Mouse (Mus musculus) myocyte (in vitro differentiated cells): ENCODE measurements around the gene Apol9b. TPM values are rescaled to one million over a fixed set of nuclear protein-coding genes. Genes with fewer than 3 reads are reported as not detected.

Experiments used
- H3K27me3 ChIP-seq: one replicate; pipeline ENCODE4 v1.6.1; 2011; ENCODE audit not compliant: control insufficient read depth, insufficient read depth, insufficient read length
- H3K36me3 ChIP-seq: one replicate; pipeline ENCODE4 v1.6.1; 2011; ENCODE audit not compliant: control insufficient read depth, insufficient read depth
- H3K4me2 ChIP-seq: one replicate; pipeline ENCODE4 v1.6.1; 2011; ENCODE audit warnings: low read depth, control low read depth
- H3K4me3 ChIP-seq: one replicate; pipeline ENCODE4 v1.5.1; 2011; ENCODE audit warnings: mild to moderate bottlenecking, control low read depth, moderate library complexity
- H3K79me2 ChIP-seq: one replicate; pipeline ENCODE4 v1.6.1; 2011; ENCODE audit not compliant: control insufficient read depth, insufficient read depth
- H3ac ChIP-seq: one replicate; pipeline ENCODE4 v1.6.1; 2011; ENCODE audit not compliant: control insufficient read depth, insufficient read length
- CEBPB ChIP-seq: IDR thresholded peaks from 2 replicates; pipeline ENCODE4 v1.6.1; 2011; ENCODE audit warnings: mild to moderate bottlenecking, moderate library complexity; ENCODE audit not compliant: poor library complexity, insufficient read depth, severe bottlenecking
- E2F4 ChIP-seq: IDR thresholded peaks from one replicate; pipeline ENCODE4 v1.6.1; 2011; ENCODE audit warnings: mild to moderate bottlenecking, control low read depth, moderate library complexity; ENCODE audit not compliant: insufficient read depth
- MAX ChIP-seq: IDR thresholded peaks from one replicate; pipeline ENCODE4 v1.6.1; 2011; ENCODE audit warnings: low read depth, mild to moderate bottlenecking, control low read depth
- MYOD1 ChIP-seq, 3 experiments: IDR thresholded peaks; one replicate each; pipeline ENCODE4 v1.6.1; 2011; ENCODE audit warnings: control low read depth in 2 of 3, low read depth in 2 of 3, mild to moderate bottlenecking in 2 of 3, moderate library complexity in 1 of 3; ENCODE audit not compliant: insufficient read length in 2 of 3, control insufficient read depth in 1 of 3
- MYOG ChIP-seq, 3 experiments: IDR thresholded peaks; one replicate each; pipeline ENCODE4 v1.6.1; 2011; ENCODE audit warnings: control low read depth in 2 of 3, low read depth in 2 of 3, mild to moderate bottlenecking in 2 of 3; ENCODE audit not compliant: insufficient read length in 2 of 3, control insufficient read depth in 1 of 3, insufficient read depth in 1 of 3
- POLR2A ChIP-seq: IDR thresholded peaks from one replicate; pipeline ENCODE4 v1.6.1; 2011; ENCODE audit warnings: low read depth, mild to moderate bottlenecking, control low read depth, moderate library complexity; ENCODE audit not compliant: insufficient read length
- POLR2AphosphoS2 ChIP-seq: IDR thresholded peaks from one replicate; pipeline ENCODE4 v1.6.1; 2011; ENCODE audit warnings: low read depth, control low read depth; ENCODE audit not compliant: insufficient read length
- REST ChIP-seq: IDR thresholded peaks from one replicate; pipeline ENCODE4 v1.6.1; 2011; ENCODE audit warnings: mild to moderate bottlenecking, control low read depth, moderate library complexity; ENCODE audit not compliant: insufficient read depth, insufficient read length
- SRF ChIP-seq: IDR thresholded peaks from one replicate; pipeline ENCODE4 v1.6.1; 2011; ENCODE audit warnings: low read depth; ENCODE audit not compliant: control insufficient read depth, insufficient read length
- TCF12 ChIP-seq: IDR thresholded peaks from one replicate; pipeline ENCODE4 v1.6.1; 2011; ENCODE audit warnings: mild to moderate bottlenecking, control low read depth; ENCODE audit not compliant: poor library complexity, insufficient read depth, severe bottlenecking
- TCF3 ChIP-seq: IDR thresholded peaks from one replicate; pipeline ENCODE4 v1.6.1; 2011; ENCODE audit warnings: low read depth, control low read depth; ENCODE audit not compliant: insufficient read length
- USF1 ChIP-seq: IDR thresholded peaks from one replicate; pipeline ENCODE4 v1.6.1; 2011; ENCODE audit warnings: low read depth, mild to moderate bottlenecking, control low read depth, moderate library complexity
- polyA plus RNA-seq: library from polyadenylated mRNA; unstranded; fragments of >200 nt; fragmentation: generic; extraction: Trizol; gene quantifications from one replicate; pipeline ENCODE4 v1.2.1, GENCODE M21; 2012; ENCODE audit warnings: missing spikeins

The Apol9b gene
- polyA plus RNA-seq, 1 experiment = 63.1 TPM

- H3K4me2 ChIP-seq = no peak overlapping the region
- TF ChIP-seq POLR2A (no peak), MYOG (IDR thresholded peaks at IDR 0.05; ENCODE audit: control insufficient read depth in 1 of 3, insufficient read depth in 1 of 3, insufficient read length in 2 of 3, low read depth in 2 of 3) (peak in 1 of 3 experiments; percentile 11)
- no peaks in the 10 kb centered on the region for H3K79me2 ChIP-seq
- H3K36me3 ChIP-seq = no peaks in the 10 kb centered on the region
- H3ac ChIP-seq = no peak overlapping the region
- no peaks in the 10 kb centered on the region for H3K27me3 ChIP-seq
- H3K4me3 ChIP-seq = no peak overlapping the region
These were observed 19.6 kb downstream of the Apol9b start for GRCm38 (mm10) chr15:77748414-77748813.

- no peak for TF ChIP-seq E2F4
- no peak for TF ChIP-seq CEBPB
- TF ChIP-seq POLR2A = no peak
- TF ChIP-seq USF1 = no peak
- TF ChIP-seq MAX = no peak
- H3K4me3 ChIP-seq = no peak overlapping the region
These were observed 20.9 kb downstream of the Apol9b start for GRCm38 (mm10) chr15:77749717-77750116.

GRCm38 (mm10) chr15:77750461-77750860 lies 21.6 kb downstream of the Apol9b start:
- H3K79me2 ChIP-seq = no peaks in the 10 kb centered on the region
- H3K27me3 ChIP-seq = no peaks in the 10 kb centered on the region
- H3ac ChIP-seq = no peak overlapping the region
- no peak overlapping the region for H3K4me3 ChIP-seq
- TF ChIP-seq TCF3 (no peak), POLR2A (no peak), CEBPB (no peak), USF1 (peak; percentile 11)
- no peaks in the 10 kb centered on the region for H3K36me3 ChIP-seq
- no peak overlapping the region for H3K4me2 ChIP-seq

More at GRCm38 (mm10) chr15:77749717-77750116, 20.9 kb downstream of the Apol9b start:
- Histone ChIP-seq H3ac (no peak overlapping the region), H3K79me2 (no peaks in the 10 kb centered on the region), H3K4me2 (no peak overlapping the region), H3K36me3 (no peaks in the 10 kb centered on the region), H3K27me3 (no peaks in the 10 kb centered on the region)

GRCm38 (mm10) chr15:77752443-77752842 lies 23.6 kb downstream of the Apol9b start:
- Histone ChIP-seq H3K4me3 (no peak overlapping the region), H3K4me2 (no peak overlapping the region), H3K79me2 (no peaks in the 10 kb centered on the region), H3K36me3 (no peaks in the 10 kb centered on the region), H3K27me3 (no peaks in the 10 kb centered on the region), H3ac (no peak overlapping the region)
- no peak for TF ChIP-seq TCF12
- no peak for TF ChIP-seq POLR2A
- TF ChIP-seq TCF3 = no peak
- TF ChIP-seq MYOD1 (IDR thresholded peaks at IDR 0.05; ENCODE audit: control insufficient read depth in 1 of 3, insufficient read length in 2 of 3, low read depth in 2 of 3) = no peak
- TF ChIP-seq USF1 = no peak
- no peak for TF ChIP-seq CEBPB
- TF ChIP-seq SRF = no peak
- no peak for TF ChIP-seq MYOG (IDR thresholded peaks at IDR 0.05; ENCODE audit: control insufficient read depth in 1 of 3, insufficient read depth in 1 of 3, insufficient read length in 2 of 3, low read depth in 2 of 3)
- no peak for TF ChIP-seq POLR2AphosphoS2
- TF ChIP-seq REST = no peak
- no peak for TF ChIP-seq MAX
- no peak for TF ChIP-seq E2F4

- TF ChIP-seq TCF3 (no peak), TCF12 (no peak), SRF (no peak), USF1 (no peak), MYOD1 (IDR thresholded peaks at IDR 0.05; ENCODE audit: control insufficient read depth in 1 of 3, insufficient read length in 2 of 3, low read depth in 2 of 3) (no peak), REST (no peak), MYOG (IDR thresholded peaks at IDR 0.05; ENCODE audit: control insufficient read depth in 1 of 3, insufficient read depth in 1 of 3, insufficient read length in 2 of 3, low read depth in 2 of 3) (no peak), E2F4 (no peak), CEBPB (no peak), MAX (no peak), POLR2AphosphoS2 (no peak), POLR2A (no peak)
- no peak overlapping the region for H3K4me2 ChIP-seq
These were observed 26.3 kb downstream of the Apol9b start for GRCm38 (mm10) chr15:77755132-77755531.

GRCm38 (mm10) chr15:77756081-77756480 lies 27.2 kb downstream of the Apol9b start:
- Histone ChIP-seq H3ac (no peak overlapping the region), H3K36me3 (peaks cover 9% of the 10 kb centered on the region), H3K79me2 (no peaks in the 10 kb centered on the region), H3K4me2 (no peak overlapping the region), H3K4me3 (no peak overlapping the region), H3K27me3 (no peaks in the 10 kb centered on the region)
- no peak for TF ChIP-seq TCF3
- peak; percentile 20 for TF ChIP-seq POLR2AphosphoS2

More at GRCm38 (mm10) chr15:77755132-77755531, 26.3 kb downstream of the Apol9b start:
- Histone ChIP-seq H3K27me3 (no peaks in the 10 kb centered on the region), H3ac (no peak overlapping the region), H3K79me2 (no peaks in the 10 kb centered on the region), H3K4me3 (no peak overlapping the region), H3K36me3 (peaks cover 1% of the 10 kb centered on the region)
